ENCODE assay signal across 8 mouse cellular contexts in genomic region chr11:97799994-97800690, GRCm38 (mm10). TPM values are rescaled to one million over a fixed set of nuclear protein-coding genes. Genes with fewer than 3 reads are reported as not detected.
DNase-seq lines count a peak whose midpoint lies in the region; ATAC-seq lines count a peak whose summit lies in the region.

No protein-coding gene starts in this region.

- no peaks in the 10 kb centered on the region for H3K27me3 ChIP-seq in intestine, embryonic 14.5 days (replicated peaks; ENCODE audit: control insufficient read depth, insufficient read depth, low read length)
- H3K27me3 ChIP-seq in liver, embryonic 16.5 days (ENCODE audit: control insufficient read depth, insufficient read depth, low read depth, low read length): peaks cover 2% of the 10 kb centered on the region; the same call in 1 of the 2 replicates
- no peaks in the 10 kb centered on the region for H3K27me3 ChIP-seq in neural tube, embryonic 11.5 days (ENCODE audit: control insufficient read depth, insufficient read depth, low read length)

- H3K4me3 ChIP-seq in intestine, embryonic 14.5 days (ENCODE audit: low read depth, low read length): peak overlapping the region; percentile 99
- H3K4me3 ChIP-seq in liver, embryonic 16.5 days (ENCODE audit: low read depth, low read length): peak overlapping the region; percentile 77
- H3K4me3 ChIP-seq in neural tube, embryonic 11.5 days (ENCODE audit: low read depth, low read length): peak overlapping the region; percentile 80

- peak; percentile 54 for ATAC-seq in intestine, embryonic 14.5 days (replicated peaks; ENCODE audit: low FRiP score, low TSS enrichment, low read depth)
- ATAC-seq in liver, embryonic 16.5 days (ENCODE audit: low read depth): peak; percentile 63
- ATAC-seq in neural tube, embryonic 11.5 days (ENCODE audit: insufficient read depth, low FRiP score, low TSS enrichment): peak; percentile 56

- H3K4me1 ChIP-seq in intestine, embryonic 14.5 days (replicated peaks; ENCODE audit: control insufficient read depth, insufficient read depth, low read length): peaks cover 40% of the 10 kb centered on the region
- peaks cover 16% of the 10 kb centered on the region for H3K4me1 ChIP-seq in liver, embryonic 16.5 days (ENCODE audit: control insufficient read depth, low read depth, low read length)
- H3K4me1 ChIP-seq in neural tube, embryonic 11.5 days (ENCODE audit: control insufficient read depth, insufficient read depth, low read length): peaks cover 27% of the 10 kb centered on the region

- H3K4me2 ChIP-seq in intestine, embryonic 14.5 days (ENCODE audit: low read length): peak overlapping the region; percentile 89
- H3K4me2 ChIP-seq in liver, embryonic 16.5 days (ENCODE audit: low read depth, low read length): peak overlapping the region; percentile 89
- H3K4me2 ChIP-seq in neural tube, embryonic 11.5 days (ENCODE audit: low read depth): peak overlapping the region; percentile 67

- no peaks in the 10 kb centered on the region for H3K36me3 ChIP-seq in intestine, embryonic 14.5 days (ENCODE audit: control insufficient read depth, insufficient read depth, low read length)
- no peaks in the 10 kb centered on the region for H3K36me3 ChIP-seq in liver, embryonic 16.5 days (ENCODE audit: control insufficient read depth, insufficient read depth)
- no peaks in the 10 kb centered on the region for H3K36me3 ChIP-seq in neural tube, embryonic 11.5 days (ENCODE audit: control insufficient read depth, insufficient read depth, low read length)

- no peaks in the 10 kb centered on the region for H3K9me3 ChIP-seq in intestine, embryonic 14.5 days (ENCODE audit: control insufficient read depth, low read length)
- H3K9me3 ChIP-seq in liver, embryonic 16.5 days (replicated peaks; ENCODE audit: control insufficient read depth, low read length): no peaks in the 10 kb centered on the region
- H3K9me3 ChIP-seq in neural tube, embryonic 11.5 days (ENCODE audit: control insufficient read depth, low read length): no peaks in the 10 kb centered on the region

- H3K27ac ChIP-seq in intestine, embryonic 14.5 days (ENCODE audit: low read depth): peak overlapping the region; percentile 96
- H3K27ac ChIP-seq in liver, embryonic 16.5 days (ENCODE audit: low read length): peak overlapping the region; percentile 86
- peak overlapping the region; percentile 79 for H3K27ac ChIP-seq in neural tube, embryonic 11.5 days (ENCODE audit: low read depth, low read length)

- peak overlapping the region; percentile 87 for H3K9ac ChIP-seq in intestine, embryonic 14.5 days (ENCODE audit: low read length)
- peak overlapping the region; percentile 74 for H3K9ac ChIP-seq in liver, embryonic 16.5 days (ENCODE audit: low read depth, low read length)
- peak overlapping the region; percentile 74 for H3K9ac ChIP-seq in neural tube, embryonic 11.5 days (ENCODE audit: low read length)

- intact Hi-C loops in gastrocnemius, postnatal 14 days (cut with DNase I; ENCODE audit: low total_unique reads): loop anchor here (5.0 kb wide), 1 partner anchor 77 kb away; no protein-coding TSS in a partner anchor

- peak; percentile 70 to 74 for DNase-seq in spleen, adult 18-20 months
- no peak for DNase-seq in spleen, adult 12 weeks (ENCODE audit: low spot score)
- peak; percentile 65 to 73 for DNase-seq in cerebellum, postnatal 14 days
- peak; percentile 80 for DNase-seq in gastrocnemius, postnatal 14 days
- peak; percentile 90 for DNase-seq in intestine, embryonic 14.5 days (ENCODE audit: low spot score)
- peak; percentile 72 for DNase-seq in neural tube, embryonic 11.5 days (ENCODE audit: low spot score)
- DNase-seq in thymus, postnatal 25 days: peak; percentile 86

- under 1% methylated on average over 29 of the region's 43 CpGs for WGBS in intestine, embryonic 14.5 days
- WGBS in liver, embryonic 16.5 days (ENCODE audit: insufficient replicate concordance): under 1% methylated on average over 39 of the region's 43 CpGs
- WGBS in neural tube, embryonic 11.5 days: under 1% methylated on average over 28 of the region's 43 CpGs

RNA-seq across cellular contexts. Expression of gene Lasp1, which starts 1.3 kb away (rescaled TPM):
- total RNA-seq in gastrocnemius, postnatal 14 days (2021): 10 to 100 TPM; 29.9 to 39.5 TPM
- 85.1 and 88.6 TPM in 2 replicates for polyA plus RNA-seq in intestine, embryonic 14.5 days (2014; fragmentation: Nextera tagmentation; extraction: Ambion mirVana)
- 32.3 and 38.3 TPM in 2 replicates for polyA plus RNA-seq in liver, embryonic 16.5 days (2015; fragmentation: Nextera tagmentation; extraction: Ambion mirVana)
- 68.8 and 73.1 TPM in 2 replicates for polyA plus RNA-seq in neural tube, embryonic 11.5 days (2014; fragmentation: Nextera tagmentation; extraction: Ambion mirVana)

RNA-seq across cellular contexts. Expression of gene Rpl23, which starts 17.9 kb away (rescaled TPM):
- total RNA-seq in gastrocnemius, postnatal 14 days (2021): 100 to 1,000 TPM; 607 to 676 TPM
- 752 and 786 TPM in 2 replicates for polyA plus RNA-seq in intestine, embryonic 14.5 days (2014; fragmentation: Nextera tagmentation; extraction: Ambion mirVana)
- polyA plus RNA-seq in liver, embryonic 16.5 days (2015; fragmentation: Nextera tagmentation; extraction: Ambion mirVana): 232 and 261 TPM in 2 replicates
- polyA plus RNA-seq in neural tube, embryonic 11.5 days (2014; fragmentation: Nextera tagmentation; extraction: Ambion mirVana): 453 and 457 TPM in 2 replicates

RNA-seq across cellular contexts. Expression of gene 1700001P01Rik, which starts 24.4 kb away (rescaled TPM):
- not detected for total RNA-seq in gastrocnemius, postnatal 14 days (2021)
- 0.31 TPM in 2 replicates for polyA plus RNA-seq in intestine, embryonic 14.5 days (2014; fragmentation: Nextera tagmentation; extraction: Ambion mirVana)
- polyA plus RNA-seq in liver, embryonic 16.5 days (2015; fragmentation: Nextera tagmentation; extraction: Ambion mirVana): not detected in 2 replicates
- not detected in 2 replicates for polyA plus RNA-seq in neural tube, embryonic 11.5 days (2014; fragmentation: Nextera tagmentation; extraction: Ambion mirVana)

RNA-seq across cellular contexts. Expression of gene Cwc25, which starts 33.8 kb away (rescaled TPM):
- 1 to 10 TPM; 6.0 to 6.7 TPM for total RNA-seq in gastrocnemius, postnatal 14 days (2021)
- 10.5 and 11.8 TPM in 2 replicates for polyA plus RNA-seq in intestine, embryonic 14.5 days (2014; fragmentation: Nextera tagmentation; extraction: Ambion mirVana)
- polyA plus RNA-seq in liver, embryonic 16.5 days (2015; fragmentation: Nextera tagmentation; extraction: Ambion mirVana): 5.4 and 6.0 TPM in 2 replicates
- 13.3 and 13.7 TPM in 2 replicates for polyA plus RNA-seq in neural tube, embryonic 11.5 days (2014; fragmentation: Nextera tagmentation; extraction: Ambion mirVana)

RNA-seq across cellular contexts. Expression of gene B230217C12Rik, which starts 40.4 kb away (rescaled TPM):
- 1 to 10 TPM in 1 of 2 experiments, under 1 TPM in 1; 0.84 to 1.5 TPM for total RNA-seq in gastrocnemius, postnatal 14 days (2021)
- polyA plus RNA-seq in intestine, embryonic 14.5 days (2014; fragmentation: Nextera tagmentation; extraction: Ambion mirVana): 8.1 and 9.5 TPM in 2 replicates
- 0.19 and 0.36 TPM in 2 replicates for polyA plus RNA-seq in liver, embryonic 16.5 days (2015; fragmentation: Nextera tagmentation; extraction: Ambion mirVana)
- polyA plus RNA-seq in neural tube, embryonic 11.5 days (2014; fragmentation: Nextera tagmentation; extraction: Ambion mirVana): 14.1 and 15.0 TPM in 2 replicates
